Mouse (Mus musculus): ENCODE data around the gene Fbxl12.
"Not testable (repeated sequence)": the region's sequence is repeated elsewhere in the genome, so short reads cannot be mapped to it uniquely, and the experiment has no call there.

Gene Fbxl12

GRCm38 (mm10) chr9:20652260-20652658 is 7.7 kb upstream of the Fbxl12 start:
- DNase-seq (ENCODE audit: low read depth, low spot score) = no peak

GRCm38 (mm10) chr9:20651602-20652259 is 7.2 kb upstream of the Fbxl12 start, which contains the start of gene Pin1:
Gene Pin1 (plus strand): TSS chr9:20652095.
- peak; percentile 94 for DNase-seq (ENCODE audit: low read depth, low spot score)

- DNase-seq (ENCODE audit: low read depth, low spot score) = no peak
Measured at GRCm38 (mm10) chr9:20645121-20645520, 554 bp upstream of the Fbxl12 start.

GRCm38 (mm10) chr9:20643781-20644180 is 786 bp downstream of the Fbxl12 start:
- no peak for DNase-seq (ENCODE audit: low read depth, low spot score)

GRCm38 (mm10) chr9:20642896-20643466 is 1.6 kb downstream of the Fbxl12 start:
- DNase-seq (ENCODE audit: low read depth, low spot score) = no peak

- no peak for DNase-seq (ENCODE audit: low read depth, low spot score)
Measured at GRCm38 (mm10) chr9:20642101-20642895, 2.3 kb downstream of the Fbxl12 start, which contains the start of gene Ubl5. Gene Ubl5 (plus strand): TSS chr9:20642878.

GRCm38 (mm10) chr9:20641501-20641900 is 3.1 kb downstream of the Fbxl12 start:
- no peak for DNase-seq (ENCODE audit: low read depth, low spot score)

GRCm38 (mm10) chr9:20639486-20639885 is 5.1 kb downstream of the Fbxl12 start:
- DNase-seq (ENCODE audit: low read depth, low spot score) = no peak

- no peak for DNase-seq (ENCODE audit: low read depth, low spot score)
Measured at GRCm38 (mm10) chr9:20638552-20638951, 6.0 kb downstream of the Fbxl12 start.

GRCm38 (mm10) chr9:20636790-20637189 is 7.8 kb downstream of the Fbxl12 start:
- no peak for DNase-seq (ENCODE audit: low read depth, low spot score)

GRCm38 (mm10) chr9:20636256-20636655 is 8.3 kb downstream of the Fbxl12 start:
- no peak for DNase-seq (ENCODE audit: low read depth, low spot score)

GRCm38 (mm10) chr9:20635676-20636075 is 8.9 kb downstream of the Fbxl12 start:
- not testable (repeated sequence) for DNase-seq (ENCODE audit: low read depth, low spot score)

GRCm38 (mm10) chr9:20631332-20631731 is 13.2 kb downstream of the Fbxl12 start:
- DNase-seq (ENCODE audit: low read depth, low spot score) = no peak

GRCm38 (mm10) chr9:20616685-20617084 is 27.9 kb downstream of the Fbxl12 start:
- DNase-seq (ENCODE audit: low read depth, low spot score) = no peak

- no peak for DNase-seq (ENCODE audit: low read depth, low spot score)
Measured at GRCm38 (mm10) chr9:20611976-20612375, 32.6 kb downstream of the Fbxl12 start.

- DNase-seq (ENCODE audit: low read depth, low spot score) = no peak
Measured at GRCm38 (mm10) chr9:20609831-20610464, 34.6 kb downstream of the Fbxl12 start.

GRCm38 (mm10) chr9:20607100-20607974 is 37.2 kb downstream of the Fbxl12 start:
- peak; percentile 90 for DNase-seq (ENCODE audit: low read depth, low spot score)

GRCm38 (mm10) chr9:20606269-20606668 is 38.3 kb downstream of the Fbxl12 start:
- no peak for DNase-seq (ENCODE audit: low read depth, low spot score)

- no peak for DNase-seq (ENCODE audit: low read depth, low spot score)
Measured at GRCm38 (mm10) chr9:20601270-20601669, 43.3 kb downstream of the Fbxl12 start.

- DNase-seq (ENCODE audit: low read depth, low spot score) = peak; percentile 95
Measured at GRCm38 (mm10) chr9:20581175-20581634, 63.4 kb downstream of the Fbxl12 start, which contains the start of gene Zfp846. Gene Zfp846 (plus strand): TSS chr9:20581291.

GRCm38 (mm10) chr9:20576591-20576990 is 68.0 kb downstream of the Fbxl12 start:
- DNase-seq (ENCODE audit: low read depth, low spot score) = no peak
